Mouse (Mus musculus) megakaryocyte progenitor cell, adult 5-6 weeks (primary cell): ENCODE results near the gene Tmem121b. TPM values are rescaled to one million over a fixed set of nuclear protein-coding genes. Genes with fewer than 3 reads are reported as not detected.

Experiments used
- total RNA-seq, 2 experiments: library from RNA; stranded (forward) in 1 of 2; stranded (reverse) in 1 of 2; fragments of 157-497, 149-512 nt in 1 of 2; fragments of 200-1000 nt in 1 of 2; gene quantifications; 2 replicates each; pipeline versions ENCODE4 v1.2.3 to v1.2.4; 2015 to 2017

Gene Tmem121b
- total RNA-seq, 2 experiments from 2014 or later = 0.08 TPM; not detected in 1

Other genes starting within 250 kb of the Tmem121b start
- not detected in 2 replicates for gene D330020A13Rik, start 199.4 kb downstream of the Tmem121b start, total RNA-seq (2015)
- gene D330020A13Rik, start 199.4 kb downstream of the Tmem121b start, total RNA-seq (2017) = not detected in 2 replicates
- not detected in 2 replicates for gene B4galnt3, start 199.2 kb downstream of the Tmem121b start, total RNA-seq (2015)
- 0.03 and 0.12 TPM in 2 replicates for gene B4galnt3, start 199.2 kb downstream of the Tmem121b start, total RNA-seq (2017)
- 30.6 and 31.0 TPM in 2 replicates for gene Kdm5a, start 129.7 kb downstream of the Tmem121b start, total RNA-seq (2015)
- gene Kdm5a, start 129.7 kb downstream of the Tmem121b start, total RNA-seq (2017) = 68.8 and 117 TPM in 2 replicates
- 13.7 and 19.4 TPM in 2 replicates for gene Ccdc77, start 129.4 kb downstream of the Tmem121b start, total RNA-seq (2015)
- gene Ccdc77, start 129.4 kb downstream of the Tmem121b start, total RNA-seq (2017) = 31.5 and 33.8 TPM in 2 replicates
- gene Il17ra, start 30.6 kb downstream of the Tmem121b start, total RNA-seq (2015) = 23.1 and 30.3 TPM in 2 replicates
- 19.8 and 25.9 TPM in 2 replicates for gene Il17ra, start 30.6 kb downstream of the Tmem121b start, total RNA-seq (2017)
- gene Hdhd5, start 37.5 kb upstream of the Tmem121b start, total RNA-seq (2015) = 4.3 TPM in 2 replicates
- gene Hdhd5, start 37.5 kb upstream of the Tmem121b start, total RNA-seq (2017) = 4.7 and 7.6 TPM in 2 replicates
- gene Cecr2, start 172.6 kb upstream of the Tmem121b start, total RNA-seq (2015) = 0.42 and 1.3 TPM in 2 replicates
- 0.12 and 1.8 TPM in 2 replicates for gene Cecr2, start 172.6 kb upstream of the Tmem121b start, total RNA-seq (2017)